Mouse (Mus musculus): ENCODE measurements at regions not wholly inside any gene's neighbourhood (a gene's known extent, or its start where the extent isn't known, plus 50 kb on each side); places are given as distances from the start of the nearest gene placed in this dataset.

DNA sequence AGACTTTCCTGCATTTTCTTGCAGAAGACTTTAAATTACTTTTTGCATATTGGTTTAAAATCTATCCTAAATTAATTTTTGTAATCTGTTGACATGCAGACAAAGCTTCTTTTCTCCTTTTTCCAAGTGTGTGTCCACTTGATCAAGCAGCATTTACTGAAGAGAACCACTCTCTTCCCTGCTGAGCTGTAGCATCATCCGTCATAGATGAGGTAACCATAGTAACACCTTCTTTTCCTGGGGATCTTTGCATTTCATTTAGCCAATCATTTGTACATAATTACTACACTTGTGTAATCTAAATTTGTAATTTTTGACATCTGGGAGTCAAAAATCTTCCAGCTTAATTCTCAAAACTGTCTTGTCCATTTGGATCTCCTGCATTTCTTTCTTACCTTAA lies 53.2 kb upstream of the Dnajc1 start:
- DNase-seq, result no peak

Measured in cerebellum, postnatal 36 days (tissue).